Mouse (Mus musculus) erythroblast, adult 5-6 weeks (primary cell): ENCODE data around the gene Kif28. TPM values are rescaled to one million over a fixed set of nuclear protein-coding genes. Genes with fewer than 3 reads are reported as not detected.
"Not testable (repeated sequence)": the region's sequence is repeated elsewhere in the genome, so short reads cannot be mapped to it uniquely, and the experiment has no call there.

Experiments used
- ATAC-seq: replicated peaks from 2 replicates; pipeline ENCODE4 v1.8.0; 2016; ENCODE audit warnings: moderate number of reproducible peaks, mild to moderate bottlenecking, moderate TSS enrichment, inconsistent platforms; ENCODE audit not compliant: poor library complexity, low FRiP score, severe bottlenecking
- total RNA-seq, 2 experiments: library from RNA; stranded (forward) in 1 of 2; stranded (reverse) in 1 of 2; fragments of 150-400 nt in 1 of 2; fragments of 200-764, 138-1000 nt in 1 of 2; gene quantifications; 2 replicates each; pipeline versions ENCODE4 v1.2.3 to v1.2.4; 2015 to 2017; ENCODE audit warnings: low replicate concordance in 2 of 2

Kif28 gene
- total RNA-seq (2015; ENCODE audit: low replicate concordance) (not detected in 2 replicates), total RNA-seq (2017; ENCODE audit: low replicate concordance) (not detected in 2 replicates)

DNA sequence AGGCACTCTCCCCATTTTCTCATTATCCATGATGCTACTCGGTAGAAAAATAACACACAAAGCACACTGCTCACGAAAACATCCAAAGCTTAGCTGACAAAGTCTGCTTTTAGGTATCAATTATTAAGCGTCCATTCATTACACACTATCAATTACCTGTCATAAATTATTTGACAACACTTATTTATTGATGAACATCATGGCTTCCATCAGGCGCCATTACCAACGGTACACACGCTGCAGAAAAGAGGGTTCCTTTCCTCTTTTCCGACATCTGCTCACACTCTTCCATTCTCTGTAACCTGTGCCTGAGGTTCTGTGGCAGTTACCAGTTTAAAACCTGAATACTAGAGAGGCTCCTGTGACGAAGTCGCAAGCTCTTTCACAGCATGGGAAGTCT lies at the start of gene Kif28:
TSS of gene Kif28 (minus strand) at position 101 of the 400 bp plus-strand sequence.
- no peak for ATAC-seq

DNA sequence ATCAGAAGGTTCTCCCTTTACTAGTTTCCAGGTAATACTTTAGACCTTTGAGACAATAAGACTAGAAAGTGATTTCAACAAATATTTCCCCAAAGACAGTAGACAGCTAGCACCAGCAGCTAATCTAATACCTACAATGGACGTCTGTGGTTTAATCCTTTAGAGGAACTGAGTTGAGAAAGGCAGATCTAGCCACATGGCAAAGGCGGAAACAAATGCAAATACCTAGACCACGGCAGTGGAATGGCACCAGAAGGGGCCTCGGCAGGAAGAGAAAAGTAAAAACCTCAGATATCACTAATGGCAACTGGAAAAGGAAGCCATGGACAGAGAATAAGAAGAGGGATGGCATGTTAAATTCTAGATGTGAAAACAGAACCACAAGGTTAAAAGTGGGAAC lies 42.2 kb upstream of the Kif28 start:
- ATAC-seq, result no peak

DNA sequence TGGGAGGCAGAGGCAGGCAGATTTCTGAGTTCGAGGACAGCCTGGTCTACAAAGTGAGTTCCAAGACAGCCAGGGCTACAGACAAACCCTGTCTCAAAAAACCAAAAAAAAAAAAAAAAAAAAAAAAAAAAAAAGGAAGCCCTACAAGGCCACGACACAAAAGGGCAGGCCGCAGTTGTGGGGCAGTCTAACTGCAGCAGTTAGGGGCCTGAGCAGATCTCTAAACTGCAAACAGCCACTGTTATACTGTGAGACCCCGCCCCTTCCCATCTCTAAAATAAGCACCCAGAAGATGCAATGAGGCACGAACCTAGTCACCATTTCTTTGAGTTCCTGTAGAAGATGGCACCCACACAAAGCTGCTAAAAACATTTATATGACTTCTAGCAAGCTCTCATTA lies 40.4 kb upstream of the Kif28 start:
- no peak for ATAC-seq

DNA sequence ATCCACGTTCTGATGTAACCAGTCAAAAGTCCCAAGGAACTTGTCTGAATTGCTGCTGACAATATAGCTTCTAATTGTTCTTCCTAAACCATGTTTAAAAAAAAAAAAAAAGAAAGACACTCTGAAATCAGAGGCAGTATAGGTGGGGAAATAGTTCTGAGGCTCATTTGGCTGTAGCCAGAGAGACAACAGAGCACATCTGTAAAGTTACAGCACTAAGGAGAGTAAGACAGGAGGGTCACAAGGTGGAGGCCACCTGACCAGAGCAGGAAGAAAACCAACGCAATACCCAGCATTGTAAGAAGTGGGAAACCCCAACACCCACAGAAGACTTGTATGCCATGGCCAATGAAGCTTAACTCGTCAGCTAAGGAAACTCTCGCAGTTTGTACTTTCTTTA lies 39.0 kb upstream of the Kif28 start:
- ATAC-seq, result no peak

DNA sequence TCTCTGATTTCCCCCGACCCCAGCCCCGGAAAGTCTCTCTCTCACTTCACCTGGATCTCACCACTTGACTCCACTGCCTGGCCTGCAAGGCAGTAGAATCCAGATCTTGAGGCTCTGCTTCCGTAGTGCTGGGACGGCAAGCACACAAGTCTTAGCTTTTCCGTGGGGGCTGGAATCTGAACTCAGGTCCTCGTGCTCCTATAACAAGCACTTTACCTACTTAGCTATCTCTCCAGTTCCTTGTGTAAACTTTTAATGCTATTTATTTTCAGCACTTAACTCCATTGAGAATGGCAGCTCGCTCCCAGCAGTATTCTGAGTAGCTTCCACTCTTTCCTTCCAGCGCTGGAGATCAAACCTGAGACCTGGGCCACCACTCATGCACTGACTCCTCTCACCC lies 31.8 kb upstream of the Kif28 start:
- ATAC-seq, result no peak

DNA sequence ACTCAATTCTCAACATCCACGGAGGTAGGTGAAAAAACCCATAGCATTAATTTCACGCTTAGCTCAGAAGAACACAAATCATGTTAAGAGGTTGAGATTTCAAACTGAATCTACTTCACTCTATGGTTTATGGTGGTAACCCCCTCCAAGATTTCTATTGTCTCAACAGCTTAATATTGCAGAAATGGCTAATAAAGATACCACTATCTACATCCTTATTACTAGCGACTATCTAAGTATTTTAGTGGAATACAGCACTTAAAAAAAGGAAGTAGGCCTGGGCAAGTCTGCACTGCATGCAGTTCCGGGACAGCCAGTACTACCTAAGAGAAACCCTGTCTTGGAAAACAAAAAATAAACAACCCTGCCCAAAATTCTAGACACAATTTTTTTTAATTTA lies 15.5 kb upstream of the Kif28 start:
- no peak for ATAC-seq

DNA sequence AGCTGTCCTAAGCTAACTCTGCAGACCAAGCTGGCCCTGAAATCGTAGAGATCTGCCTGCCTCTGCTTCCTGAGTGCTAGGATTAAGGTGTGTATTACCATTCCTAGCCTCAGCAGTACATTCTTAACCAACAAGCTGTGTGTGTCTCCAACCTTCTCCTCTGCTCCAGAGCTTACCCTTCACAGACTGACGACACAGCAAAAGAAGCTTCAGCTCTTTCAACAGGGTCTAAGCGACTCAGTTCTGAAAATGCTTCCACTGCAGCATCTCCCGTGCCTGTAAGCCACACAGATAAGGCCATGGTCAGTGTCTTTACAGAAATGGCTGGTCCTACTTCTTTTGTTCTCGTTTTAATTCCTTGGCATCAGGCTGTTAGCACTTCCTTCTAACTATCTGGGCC lies 15.0 kb upstream of the Kif28 start:
- ATAC-seq, result no peak

DNA sequence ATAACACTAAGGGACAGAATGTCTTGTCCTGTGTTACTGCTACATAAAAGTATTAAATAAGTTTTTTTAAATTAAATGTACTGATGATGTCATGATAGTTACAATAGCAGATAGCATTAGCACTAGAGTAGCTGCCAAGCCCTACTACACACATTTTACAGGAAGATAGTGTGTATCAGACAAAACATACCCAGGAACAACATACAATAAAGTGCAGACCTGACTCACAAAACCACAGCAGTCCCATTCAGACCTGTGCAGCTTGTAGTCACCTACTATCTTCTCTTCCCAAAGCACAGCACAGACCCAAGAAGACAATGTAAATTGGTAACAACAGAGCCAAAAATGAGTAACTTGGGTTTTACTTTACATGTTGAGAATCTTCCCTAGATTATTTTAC lies 11.4 kb upstream of the Kif28 start:
- no peak for ATAC-seq

DNA sequence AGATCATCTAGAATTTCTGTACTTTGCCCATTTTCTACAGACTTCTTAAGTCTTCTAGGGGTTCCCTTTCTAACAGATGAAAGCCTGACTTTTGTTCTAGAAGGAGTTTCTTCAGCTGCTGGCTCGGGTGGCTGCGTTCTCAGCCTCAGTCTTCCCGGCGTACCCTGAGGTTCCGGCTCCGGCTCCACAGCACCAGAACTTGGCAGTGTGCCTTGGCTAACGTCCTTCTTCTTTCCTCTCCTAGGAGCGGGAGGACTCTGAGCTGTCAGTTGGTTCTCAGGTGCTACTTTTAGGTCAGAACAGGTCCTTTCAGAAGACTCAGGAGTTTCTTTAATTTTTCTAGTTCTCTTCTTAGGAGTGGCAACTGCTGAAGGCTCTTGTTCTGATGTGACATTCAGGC lies 7.9 kb upstream of the Kif28 start:
- no peak for ATAC-seq

DNA sequence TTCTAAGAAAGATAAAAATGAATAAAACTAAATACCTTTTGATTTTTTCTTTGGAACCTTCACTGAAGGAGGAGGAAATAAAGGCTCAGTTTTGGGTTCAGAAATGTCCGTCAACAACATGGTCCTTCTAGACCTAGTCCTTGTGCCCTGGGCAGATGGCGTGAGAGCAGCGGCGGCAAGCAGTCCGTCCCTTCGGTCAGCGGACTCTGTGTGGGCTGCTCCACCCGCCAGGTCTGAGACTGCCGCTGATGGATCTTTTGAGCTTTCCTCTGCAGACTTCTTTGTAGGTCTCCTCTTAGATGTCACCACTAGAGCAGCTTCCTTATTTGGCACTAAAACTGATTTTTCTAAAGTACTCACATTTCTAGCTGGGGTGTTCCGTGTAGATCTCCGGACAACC lies 7.2 kb upstream of the Kif28 start:
- ATAC-seq, result no peak

DNA sequence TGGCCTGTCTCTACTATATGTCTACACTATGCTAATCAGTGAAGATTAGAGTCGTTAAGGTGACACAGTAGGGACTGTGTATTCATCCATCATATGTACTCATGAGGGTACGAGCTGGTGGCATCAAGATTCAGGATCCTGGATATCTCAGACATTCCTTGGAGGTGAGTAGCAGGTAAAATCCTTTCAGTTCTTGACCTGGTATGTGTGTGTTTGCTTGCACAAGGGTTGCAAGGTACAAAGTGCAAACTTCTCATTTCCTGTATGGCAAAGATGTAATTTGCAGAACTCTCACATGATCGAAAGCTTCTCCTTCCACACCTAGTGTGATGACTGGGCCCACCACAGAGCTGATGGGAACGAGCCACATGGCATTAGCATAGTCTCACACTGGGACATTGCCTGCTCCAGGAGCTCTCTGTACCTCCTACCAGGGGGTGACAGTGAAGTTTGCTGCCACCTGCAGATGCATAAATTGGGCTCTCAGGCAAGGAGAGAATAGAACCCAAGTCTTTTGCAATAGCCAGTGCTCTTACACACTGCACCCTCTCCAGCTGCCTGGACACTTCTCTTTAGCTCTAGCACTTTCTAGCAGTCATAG lies 1.4 kb downstream of the Kif28 start:
- no peak for ATAC-seq

DNA sequence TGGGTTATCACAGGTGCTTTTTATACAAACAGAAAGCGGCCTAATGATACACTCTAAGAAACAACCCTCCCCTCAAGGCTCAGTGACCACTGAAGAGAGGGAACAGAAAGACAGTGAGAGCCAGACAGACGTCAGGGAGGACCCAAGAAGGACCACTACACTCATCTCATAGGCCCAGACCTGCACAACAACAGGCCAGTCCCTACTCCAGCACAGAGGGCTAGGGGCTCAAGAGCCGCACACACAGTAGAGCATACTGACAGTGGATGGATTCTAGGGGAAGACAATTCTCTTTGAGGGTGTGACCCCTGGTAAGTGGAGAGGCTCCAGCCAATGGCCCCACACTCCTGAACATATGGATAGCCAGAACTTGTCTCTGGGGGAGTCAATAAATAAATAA lies 8.6 kb downstream of the Kif28 start:
- no peak for ATAC-seq

DNA sequence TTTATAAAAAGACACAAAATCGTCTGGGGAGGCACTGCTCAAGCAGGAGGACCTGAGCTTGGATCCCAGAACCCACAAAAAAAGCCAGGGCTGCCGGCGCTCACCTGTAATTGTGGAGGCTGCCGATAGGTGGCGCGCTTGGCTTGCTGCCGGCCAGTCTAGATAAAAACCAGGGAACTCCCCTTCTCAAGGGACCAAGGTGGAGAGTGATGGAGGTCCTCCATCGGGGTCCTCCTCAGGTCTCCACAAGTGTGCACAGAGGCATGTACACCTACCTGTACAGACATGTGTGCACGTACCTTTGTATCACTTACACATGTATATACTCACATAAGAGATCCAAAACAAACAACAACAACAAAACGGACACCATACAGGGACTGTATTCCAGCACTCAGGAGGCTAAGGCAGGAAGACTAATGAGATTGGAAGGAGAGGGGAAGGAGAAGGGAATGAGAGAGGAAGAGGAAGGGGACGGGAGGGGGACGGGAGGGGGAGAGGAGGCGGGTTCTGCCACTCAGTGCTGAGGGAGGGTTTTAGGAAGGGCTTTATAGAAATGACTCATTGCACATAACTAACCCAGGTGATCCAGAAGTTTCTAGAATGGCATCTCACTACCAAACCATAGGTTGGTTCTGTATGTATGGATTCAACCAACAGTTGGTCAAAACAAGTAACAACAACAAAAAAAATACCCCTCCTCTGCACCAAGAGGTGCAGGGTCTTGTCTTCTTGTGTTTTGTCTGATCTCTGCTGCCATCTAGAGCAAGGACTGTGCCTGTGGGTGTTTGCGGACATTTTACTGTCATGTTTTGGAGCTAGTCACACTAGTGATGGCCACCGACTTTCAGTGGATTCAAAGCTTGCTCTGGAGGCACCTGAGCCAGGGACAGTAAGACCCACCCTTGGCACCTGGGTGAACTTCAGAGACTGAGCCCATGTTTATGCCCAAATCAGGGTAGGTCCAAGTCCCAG lies 10.3 kb downstream of the Kif28 start:
- peak; percentile 87 for ATAC-seq

DNA sequence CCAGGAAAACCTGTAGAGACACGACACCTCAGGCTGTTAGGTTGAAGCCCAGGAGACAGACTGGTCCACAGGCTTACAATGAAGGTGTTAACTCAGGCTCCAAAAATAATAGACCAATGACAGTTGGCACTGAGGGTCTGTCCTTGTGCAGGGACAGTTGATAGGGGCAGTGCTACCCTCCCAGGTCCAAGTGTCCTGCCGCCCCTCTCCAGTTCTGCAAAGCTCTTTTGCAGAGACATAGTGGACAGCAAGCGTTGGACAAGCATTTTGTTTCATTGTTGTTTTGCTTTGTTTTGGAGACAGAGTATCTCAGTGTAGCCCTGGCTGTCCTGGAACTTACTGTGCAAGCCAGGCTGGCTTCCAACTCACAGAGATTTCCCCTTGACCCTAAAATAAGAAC lies 13.7 kb downstream of the Kif28 start:
- ATAC-seq, result no peak

DNA sequence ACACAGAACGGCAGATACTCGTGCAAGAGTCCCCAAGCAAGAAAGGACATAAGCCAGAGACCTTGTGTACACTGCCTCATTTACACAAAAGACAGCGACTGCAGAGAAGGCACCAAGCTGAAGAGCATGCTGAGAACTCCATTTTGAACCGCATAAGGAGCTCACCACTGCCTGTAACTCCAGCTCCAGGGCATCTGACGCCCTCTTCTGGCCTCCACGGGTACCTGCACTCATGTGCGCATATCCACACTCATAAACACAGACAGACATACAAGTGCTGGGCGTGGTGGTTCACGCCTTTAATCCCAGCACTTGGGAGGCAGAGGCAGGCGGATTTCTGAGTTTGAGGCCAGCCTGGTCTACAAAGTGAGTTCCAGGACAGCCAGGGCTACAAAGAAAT lies 16.4 kb downstream of the Kif28 start:
- no peak for ATAC-seq

DNA sequence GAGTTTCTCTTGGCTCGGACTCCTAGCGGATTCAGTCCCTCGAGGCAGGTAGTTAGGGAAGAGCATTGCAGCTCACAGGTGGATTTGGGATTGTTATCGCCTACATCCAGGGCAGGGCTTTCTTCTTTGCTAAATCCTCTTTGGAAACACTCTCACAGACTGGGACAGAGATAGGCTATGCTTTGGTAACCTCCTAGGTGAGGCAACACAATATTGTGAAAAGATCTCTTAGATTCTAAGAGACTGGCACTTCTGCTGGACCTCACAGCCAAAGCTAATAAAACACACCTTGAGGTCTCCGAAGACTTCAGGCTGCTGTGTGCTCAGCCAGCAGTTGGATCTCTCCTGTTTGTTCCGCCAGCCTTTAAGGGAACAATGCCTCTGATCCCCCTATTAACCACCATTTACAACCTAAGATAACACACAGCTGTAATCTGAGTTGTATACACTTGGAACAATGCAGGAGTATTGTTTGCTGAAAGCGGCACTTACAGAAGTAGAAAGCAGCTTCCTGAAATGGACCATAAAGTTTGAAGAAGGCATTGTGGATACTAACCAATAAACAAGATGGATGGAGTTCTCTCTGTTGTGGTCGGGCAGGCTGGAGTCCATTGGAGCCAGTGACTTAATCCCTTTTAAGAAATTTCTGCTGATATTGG lies 22.1 kb downstream of the Kif28 start:
- ATAC-seq, result no peak

DNA sequence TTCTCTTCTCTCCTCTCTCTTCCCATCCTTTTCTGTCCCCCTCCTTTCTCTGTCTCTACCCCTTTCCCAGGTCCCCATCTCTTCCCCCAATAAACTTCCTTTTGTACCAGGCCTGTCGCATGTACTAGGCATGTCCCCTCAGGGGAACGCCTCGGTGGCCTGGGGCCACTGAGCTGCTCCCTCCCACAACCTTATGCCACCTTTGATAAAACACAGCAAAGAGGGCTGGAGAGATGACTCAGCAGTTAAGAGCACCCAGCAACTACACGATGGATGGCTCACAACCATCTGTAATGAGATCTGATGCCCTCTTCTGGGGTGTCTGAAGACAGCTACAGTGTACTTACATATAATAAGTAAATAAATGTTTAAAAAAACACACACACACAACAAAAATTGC lies 29.3 kb downstream of the Kif28 start:
- ATAC-seq, result peak; percentile 96

DNA sequence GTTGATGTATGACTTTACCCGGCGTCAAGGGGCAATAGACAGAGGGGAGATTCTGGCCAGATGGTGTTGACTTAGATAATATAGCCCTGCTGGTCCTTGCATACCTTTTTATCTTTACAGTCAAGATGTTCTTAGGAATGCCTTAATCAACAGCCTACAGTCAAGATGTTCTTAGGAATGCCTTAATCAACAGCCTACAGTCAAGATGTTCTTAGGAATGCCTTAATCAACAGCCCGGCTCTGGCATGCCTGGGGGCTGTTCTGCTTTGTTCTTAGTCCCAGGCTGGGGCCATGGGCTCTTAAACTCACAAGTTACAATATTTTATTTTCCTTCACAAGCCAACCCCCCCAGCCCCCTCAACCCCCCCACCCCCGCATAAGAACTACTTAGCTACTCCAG lies 29.8 kb downstream of the Kif28 start:
- not testable (repeated sequence) for ATAC-seq

DNA sequence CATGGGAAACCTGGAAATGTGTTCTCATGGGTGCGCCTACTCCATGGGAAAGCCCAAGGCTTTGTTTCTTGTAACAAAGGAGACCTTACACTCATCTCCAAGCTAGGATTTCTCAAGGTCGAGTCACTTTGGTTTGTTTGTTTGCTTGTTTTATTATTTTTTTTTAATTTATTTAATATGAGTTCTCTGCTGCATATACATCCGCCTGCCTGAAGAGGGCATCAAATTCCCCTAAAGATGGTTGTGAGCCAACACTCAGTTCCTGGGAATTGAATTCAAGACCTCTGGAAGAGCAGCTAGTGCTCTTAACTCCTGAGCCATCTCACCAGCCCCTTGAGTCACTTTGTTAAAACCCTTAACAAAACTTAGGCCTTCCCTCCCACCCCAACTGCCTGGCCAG lies 31.7 kb downstream of the Kif28 start:
- no peak for ATAC-seq

DNA sequence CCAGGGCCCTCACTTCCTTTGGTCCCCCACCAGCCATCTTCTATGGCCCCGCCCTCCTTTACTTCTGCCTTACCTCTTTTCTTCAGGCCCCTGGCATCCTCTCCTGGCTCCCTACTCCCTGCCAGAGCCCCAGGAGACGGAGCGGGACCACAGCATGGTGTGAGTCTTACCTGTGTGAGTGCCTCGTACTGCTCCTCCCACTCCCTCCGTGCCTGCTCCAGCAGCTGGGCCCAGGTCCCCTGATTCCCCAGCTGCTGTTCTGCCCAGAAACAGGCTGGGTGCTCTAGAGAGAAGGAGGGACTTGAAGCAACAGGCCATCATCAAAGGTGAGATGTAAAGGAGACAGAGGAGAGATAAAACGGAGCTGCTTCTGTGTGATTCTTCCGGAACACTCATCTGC lies 32.4 kb downstream of the Kif28 start:
- no peak for ATAC-seq

DNA sequence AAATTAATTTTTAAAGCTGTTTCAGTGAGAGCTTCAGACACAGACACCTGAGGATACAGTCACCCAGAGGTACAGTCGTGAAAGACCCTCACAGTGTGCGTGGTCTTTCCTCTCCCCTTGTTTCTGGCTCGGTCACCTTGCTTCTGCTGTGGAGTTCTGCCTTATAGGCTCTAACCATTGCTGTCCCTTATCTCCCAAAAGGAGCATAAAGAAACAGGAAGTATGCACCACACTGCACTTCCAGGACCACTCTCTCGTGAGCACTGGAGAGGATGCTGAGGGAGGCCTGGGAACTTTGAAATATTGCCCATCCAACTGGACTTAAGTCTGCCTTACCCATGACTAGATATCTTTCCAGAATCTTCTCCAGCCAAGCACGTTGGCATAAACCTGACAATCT lies 34.3 kb downstream of the Kif28 start:
- ATAC-seq, result no peak
